Mouse (Mus musculus) forebrain, embryonic 15.5 days (tissue): ENCODE data around the gene Usp22. TPM values are rescaled to one million over a fixed set of nuclear protein-coding genes. Genes with fewer than 3 reads are reported as not detected.
A peak's percentile ranks its signal among the peaks of the same experiment; 100 is the strongest.
"Not testable (repeated sequence)": the region's sequence is repeated elsewhere in the genome, so short reads cannot be mapped to it uniquely, and the experiment has no call there.

Experiments
- ATAC-seq: fragments of 200-750 bp; cut with Nextera tagmentation; replicated peaks from 2 replicates; pipeline ENCODE4 v1.8.0; 2017; ENCODE audit warnings: mild to moderate bottlenecking, moderate TSS enrichment, moderate library complexity
- H3K27ac ChIP-seq: fragments of 300-500 bp; sonication (generic); replicated peaks from 2 replicates; pipeline ENCODE4 v1.5.1; 2015; ENCODE audit warnings: mild to moderate bottlenecking, inconsistent platforms
- H3K27me3 ChIP-seq: fragments of 300-500 bp; sonication (generic); 2 replicates; pipeline ENCODE4 v1.6.1; 2015; ENCODE audit warnings: inconsistent platforms
- H3K36me3 ChIP-seq: fragments of 300-500 bp; sonication (generic); 2 replicates; pipeline ENCODE4 v1.6.1; 2015; ENCODE audit warnings: mild to moderate bottlenecking, inconsistent platforms
- H3K4me1 ChIP-seq: fragments of 300-500 bp; sonication (generic); 2 replicates; pipeline ENCODE4 v1.6.1; 2015; ENCODE audit warnings: inconsistent platforms
- H3K4me2 ChIP-seq: fragments of 300-500 bp; sonication (generic); replicated peaks from 2 replicates; pipeline ENCODE4 v1.6.1; 2015; ENCODE audit warnings: mild to moderate bottlenecking, inconsistent platforms
- H3K4me3 ChIP-seq: fragments of 300-500 bp; sonication (generic); 2 replicates; pipeline ENCODE4 v1.5.1; 2015; ENCODE audit warnings: mild to moderate bottlenecking, inconsistent platforms
- H3K9ac ChIP-seq: fragments of 300-500 bp; sonication (generic); replicated peaks from 2 replicates; pipeline ENCODE4 v1.6.1; 2015; ENCODE audit warnings: mild to moderate bottlenecking, inconsistent platforms
- H3K9me3 ChIP-seq: fragments of 300-500 bp; sonication (generic); 2 replicates; pipeline ENCODE4 v1.6.1; 2016; ENCODE audit warnings: inconsistent platforms
- WGBS: fragments of 180-500 bp; shearing (Covaris S2); methylation state at CpG from one replicate; pipeline ENCODE4 v1.1.7; 2015; ENCODE audit warnings: mixed read lengths; 5-methylcytosine and 5-hydroxymethylcytosine counted together
- polyA plus RNA-seq: library from polyadenylated mRNA; unstranded; fragments of >200 nt; fragmentation: Nextera tagmentation; extraction: Ambion mirVana; gene quantifications from 2 replicates; pipeline ENCODE4 v1.2.1, GENCODE M21; 2015

Gene Usp22
- polyA plus RNA-seq, 1 experiment from 2014 or later: 436 TPM

GRCm38 (mm10) chr11:61155727-61156126, 19.1 kb downstream of the Usp22 start:
- no peaks in the 10 kb centered on the region for H3K9me3 ChIP-seq
- no peaks in the 10 kb centered on the region for H3K27me3 ChIP-seq
- no peak overlapping the region for H3K27ac ChIP-seq
- no peak overlapping the region for H3K9ac ChIP-seq
- ATAC-seq: no peak
- H3K4me1 ChIP-seq: no peaks in the 10 kb centered on the region
- peaks cover 95% of the 10 kb centered on the region for H3K36me3 ChIP-seq
- H3K4me2 ChIP-seq: no peak overlapping the region
- 87% methylated on average over 2 of the region's 2 CpGs for WGBS
- H3K4me3 ChIP-seq: no peak overlapping the region

GRCm38 (mm10) chr11:61150233-61151001, 24.4 kb downstream of the Usp22 start:
- Histone ChIP-seq H3K36me3 (peaks cover 43% of the 10 kb centered on the region), H3K4me1 (peaks cover 10% of the 10 kb centered on the region), H3K27me3 (peaks cover 11% of the 10 kb centered on the region; the same call in 1 of the 2 replicates), H3K9ac (no peak overlapping the region), H3K4me2 (no peak overlapping the region), H3K4me3 (no peak overlapping the region), H3K9me3 (no peaks in the 10 kb centered on the region), H3K27ac (no peak overlapping the region)
- WGBS: 73% methylated on average over 6 of the region's 6 CpGs
- ATAC-seq: no peak

- H3K27ac ChIP-seq: no peak overlapping the region
- 3% methylated on average over 32 of the region's 32 CpGs for WGBS
- H3K4me1 ChIP-seq: peaks cover 10% of the 10 kb centered on the region
- H3K36me3 ChIP-seq: peaks cover 12% of the 10 kb centered on the region
- peak overlapping the region; percentile 46 for H3K9ac ChIP-seq
- peak; percentile 74 for ATAC-seq
- peak overlapping the region; percentile 41 for H3K4me3 ChIP-seq
- H3K4me2 ChIP-seq: peak overlapping the region; percentile 77
- H3K27me3 ChIP-seq: peaks cover 11% of the 10 kb centered on the region; the same call in 1 of the 2 replicates
- H3K9me3 ChIP-seq: no peaks in the 10 kb centered on the region
Observed at GRCm38 (mm10) chr11:61147300-61147683, 27.6 kb downstream of the Usp22 start.

DNA sequence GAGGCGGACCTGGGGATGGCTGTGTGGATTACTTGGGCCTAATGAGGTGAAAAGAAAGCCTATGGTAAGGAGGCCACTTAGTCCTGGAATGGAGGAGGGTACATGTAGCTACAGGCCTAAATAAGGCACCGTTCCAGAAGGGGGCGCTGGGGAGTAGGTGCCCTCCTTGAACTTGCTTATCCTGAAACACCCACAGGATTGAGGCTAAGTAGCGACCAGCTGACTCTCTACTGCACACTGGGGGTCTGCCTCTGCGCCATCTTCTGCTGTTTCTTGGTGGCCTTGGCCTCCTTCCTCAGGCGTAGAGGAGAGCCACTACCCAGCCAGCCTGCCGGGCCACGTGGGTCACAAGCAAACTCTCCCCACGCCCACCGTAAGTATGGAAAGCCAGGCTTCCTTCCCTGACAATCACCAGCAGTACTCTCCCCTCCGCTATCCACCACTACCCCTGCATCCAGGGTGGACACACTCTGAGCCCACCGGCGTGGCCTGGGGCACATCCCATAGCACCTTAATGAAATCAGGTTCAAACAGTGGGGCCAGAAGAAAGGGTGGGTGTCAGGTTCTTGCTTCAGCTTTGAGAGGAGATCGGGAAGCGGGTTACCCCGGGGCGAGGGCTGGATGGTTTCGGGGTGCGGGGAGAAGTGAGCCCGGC, 28.1 kb downstream of the Usp22 start:
- peak; percentile 37; the same call in 1 of the 2 replicates for ATAC-seq
- peak overlapping the region; percentile 77 for H3K4me2 ChIP-seq
- peaks cover 11% of the 10 kb centered on the region; the same call in 1 of the 2 replicates for H3K27me3 ChIP-seq
- no peak overlapping the region for H3K27ac ChIP-seq
- H3K9me3 ChIP-seq: no peaks in the 10 kb centered on the region
- peak overlapping the region; percentile 46 for H3K9ac ChIP-seq
- H3K4me3 ChIP-seq: peak overlapping the region; percentile 41
- WGBS: 16% methylated on average over 20 of the region's 20 CpGs
- peaks cover 7% of the 10 kb centered on the region; the same call in 1 of the 2 replicates for H3K36me3 ChIP-seq
- peaks cover 10% of the 10 kb centered on the region for H3K4me1 ChIP-seq

GRCm38 (mm10) chr11:61145551-61145950, 29.3 kb downstream of the Usp22 start:
- 53% methylated on average over 8 of the region's 8 CpGs for whole genome bisulfite sequencing
- H3K9me3 ChIP-seq: no peaks in the 10 kb centered on the region
- no peak overlapping the region for H3K4me3 ChIP-seq
- H3K27me3 ChIP-seq: peaks cover 11% of the 10 kb centered on the region; the same call in 1 of the 2 replicates
- H3K4me1 ChIP-seq: peaks cover 10% of the 10 kb centered on the region
- no peak overlapping the region for H3K9ac ChIP-seq
- H3K36me3 ChIP-seq: no peaks in the 10 kb centered on the region
- H3K4me2 ChIP-seq: no peak overlapping the region
- ATAC-seq: no peak
- no peak overlapping the region for H3K27ac ChIP-seq

GRCm38 (mm10) chr11:61143564-61144469, 31.0 kb downstream of the Usp22 start:
- H3K4me3 ChIP-seq: no peak overlapping the region
- no peak overlapping the region for H3K9ac ChIP-seq
- 79% methylated on average over 7 of the region's 7 CpGs for WGBS
- H3K36me3 ChIP-seq: no peaks in the 10 kb centered on the region
- H3K4me2 ChIP-seq: no peak overlapping the region
- ATAC-seq: no peak
- peaks cover 11% of the 10 kb centered on the region; the same call in 1 of the 2 replicates for H3K27me3 ChIP-seq
- no peak overlapping the region for H3K27ac ChIP-seq
- peaks cover 10% of the 10 kb centered on the region for H3K4me1 ChIP-seq
- H3K9me3 ChIP-seq: no peaks in the 10 kb centered on the region

GRCm38 (mm10) chr11:61142941-61143530, 31.8 kb downstream of the Usp22 start:
- 79% methylated on average over 6 of the region's 6 CpGs for WGBS
- H3K9ac ChIP-seq: no peak overlapping the region
- ATAC-seq: no peak
- H3K4me3 ChIP-seq: no peak overlapping the region
- no peak overlapping the region for H3K4me2 ChIP-seq
- no peaks in the 10 kb centered on the region for H3K36me3 ChIP-seq
- H3K27me3 ChIP-seq: peaks cover 6% of the 10 kb centered on the region; the same call in 1 of the 2 replicates
- no peak overlapping the region for H3K27ac ChIP-seq
- peaks cover 10% of the 10 kb centered on the region for H3K4me1 ChIP-seq
- no peaks in the 10 kb centered on the region for H3K9me3 ChIP-seq

- H3K36me3 ChIP-seq: no peaks in the 10 kb centered on the region
- H3K27me3 ChIP-seq: 0 out of 2 replicates have a peak, but pooled peaks cover 6% of the 10 kb centered on the region
- no peak overlapping the region for H3K4me3 ChIP-seq
- no peak overlapping the region for H3K4me2 ChIP-seq
- ATAC-seq: no peak
- no peak overlapping the region for H3K9ac ChIP-seq
- peaks cover 4% of the 10 kb centered on the region for H3K4me1 ChIP-seq
- H3K9me3 ChIP-seq: no peaks in the 10 kb centered on the region
- WGBS: 81% methylated on average over 3 of the region's 3 CpGs
- no peak overlapping the region for H3K27ac ChIP-seq
Observed at GRCm38 (mm10) chr11:61142262-61142661, 32.6 kb downstream of the Usp22 start.

GRCm38 (mm10) chr11:61141693-61142092, 33.2 kb downstream of the Usp22 start:
- Histone ChIP-seq H3K4me2 (no peak overlapping the region), H3K4me1 (no peaks in the 10 kb centered on the region), H3K27ac (no peak overlapping the region), H3K27me3 (0 out of 2 replicates have a peak, but pooled peaks cover 6% of the 10 kb centered on the region), H3K9ac (no peak overlapping the region), H3K9me3 (no peaks in the 10 kb centered on the region), H3K4me3 (no peak overlapping the region), H3K36me3 (no peaks in the 10 kb centered on the region)
- no peak for ATAC-seq
- 71% methylated on average over 2 of the region's 2 CpGs for WGBS

DNA sequence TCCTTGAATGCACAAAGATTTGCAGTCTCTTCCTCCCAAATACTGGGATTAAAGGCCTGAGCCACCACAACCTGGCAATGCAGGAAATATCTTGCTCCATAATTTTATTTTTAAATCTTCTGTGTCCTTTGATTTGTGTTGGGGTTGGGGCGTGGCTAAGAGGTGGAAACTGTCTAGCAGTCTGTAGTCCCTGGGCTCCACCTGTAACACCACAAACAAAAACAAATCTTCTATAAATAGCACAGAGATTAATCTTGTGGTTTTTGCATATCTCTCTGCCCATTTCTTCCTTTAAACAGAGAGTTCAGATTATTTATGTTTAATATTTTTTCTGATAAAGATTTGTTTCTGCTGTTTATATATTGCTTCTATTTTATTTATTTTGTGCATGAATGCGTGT, 41.9 kb downstream of the Usp22 start:
- no peak for ATAC-seq
- WGBS: 85% methylated on average over 2 of the region's 2 CpGs
- H3K9me3 ChIP-seq: no peaks in the 10 kb centered on the region
- H3K9ac ChIP-seq: no peak overlapping the region
- H3K4me1 ChIP-seq: no peaks in the 10 kb centered on the region
- H3K4me3 ChIP-seq: no peak overlapping the region
- no peaks in the 10 kb centered on the region for H3K27me3 ChIP-seq
- H3K4me2 ChIP-seq: no peak overlapping the region
- H3K36me3 ChIP-seq: no peaks in the 10 kb centered on the region
- no peak overlapping the region for H3K27ac ChIP-seq

GRCm38 (mm10) chr11:61130646-61131045, 44.2 kb downstream of the Usp22 start:
- H3K4me1 ChIP-seq, H3K4me3 ChIP-seq, H3K36me3 ChIP-seq, H3K4me2 ChIP-seq, H3K9ac ChIP-seq, ATAC-seq, H3K27me3 ChIP-seq, H3K27ac ChIP-seq, H3K9me3 ChIP-seq: not testable (repeated sequence)
- 85% methylated on average over 4 of the region's 4 CpGs for WGBS
